Mouse (Mus musculus) bone marrow, adult 2 months (tissue): Measurements from ENCODE around the gene Lrrc73.

ENCODE experiments used
- CTCF ChIP-seq: fragments of 200-500 bp; IDR thresholded peaks from 2 replicates; pipeline ENCODE4 v1.5.1; 2011; ENCODE audit warnings: low read length, control low read depth; ENCODE audit not compliant: control insufficient read depth, insufficient read depth
- POLR2A ChIP-seq: fragments of 200-500 bp; IDR thresholded peaks from 2 replicates; pipeline ENCODE4 v1.6.1; 2011; ENCODE audit warnings: low read depth, mild to moderate bottlenecking, control low read depth, low read length, borderline replicate concordance; ENCODE audit not compliant: control insufficient read depth

GRCm38 (mm10) chr17:46275034-46275433 is 21.7 kb downstream of the Lrrc73 start:
- TF ChIP-seq CTCF (no peak), POLR2A (no peak)
